Mouse (Mus musculus) forebrain, embryonic 11.5 days (tissue): ENCODE results near the gene Rpl10. TPM values are rescaled to one million over a fixed set of nuclear protein-coding genes. Genes with fewer than 3 reads are reported as not detected.

Source experiments
- ATAC-seq: fragments of 200-750 bp; cut with Nextera tagmentation; replicated peaks from 2 replicates; pipeline ENCODE4 v1.8.0; 2017; ENCODE audit warnings: moderate TSS enrichment; ENCODE audit not compliant: low FRiP score
- DNase-seq: peaks from one replicate; pipeline ENCODE4 v3.0.0-alpha.2; 2017; ENCODE audit warnings: low spot score
- H3K27ac ChIP-seq: fragments of 300-500 bp; sonication (generic); 2 replicates; pipeline ENCODE4 v1.5.1; 2014; ENCODE audit warnings: low read depth, low read length
- H3K27me3 ChIP-seq: fragments of 300-500 bp; sonication (generic); 2 replicates; pipeline ENCODE4 v1.6.1; 2014; ENCODE audit warnings: mild to moderate bottlenecking, low read length, mixed read lengths; ENCODE audit not compliant: control insufficient read depth, insufficient read depth
- H3K36me3 ChIP-seq: fragments of 300-500 bp; sonication (generic); 2 replicates; pipeline ENCODE4 v1.6.1; 2014; ENCODE audit warnings: mild to moderate bottlenecking, low read length, moderate library complexity, mixed read lengths; ENCODE audit not compliant: control insufficient read depth, insufficient read depth
- H3K4me1 ChIP-seq: fragments of 300-500 bp; sonication (generic); replicated peaks from 2 replicates; pipeline ENCODE4 v1.6.1; 2014; ENCODE audit warnings: low read length, mixed read lengths; ENCODE audit not compliant: control insufficient read depth, insufficient read depth
- H3K4me2 ChIP-seq: fragments of 300-500 bp; sonication (generic); 2 replicates; pipeline ENCODE4 v1.6.1; 2014; ENCODE audit warnings: low read depth, mild to moderate bottlenecking, low read length, moderate library complexity, mixed read lengths; ENCODE audit not compliant: severe bottlenecking
- H3K4me3 ChIP-seq: fragments of 300-500 bp; sonication (generic); 2 replicates; pipeline ENCODE4 v1.5.1; 2014; ENCODE audit warnings: low read depth, low read length
- H3K9ac ChIP-seq: fragments of 300-500 bp; sonication (generic); 2 replicates; pipeline ENCODE4 v1.6.1; 2014; ENCODE audit warnings: low read length
- H3K9me3 ChIP-seq: fragments of 300-500 bp; sonication (generic); 2 replicates; pipeline ENCODE4 v1.6.1; 2016; ENCODE audit warnings: low read length, mixed read lengths; ENCODE audit not compliant: control insufficient read depth
- WGBS: fragments of 180-500 bp; shearing (Covaris S2); extraction: QIAGEN DNeasy Blood & Tissue Kit; methylation state at CpG from one replicate; pipeline ENCODE4 v1.1.7; 2014; 5-methylcytosine and 5-hydroxymethylcytosine counted together
- polyA plus RNA-seq: library from polyadenylated mRNA; unstranded; fragments of >200 nt; fragmentation: Nextera tagmentation; extraction: Ambion mirVana; gene quantifications from 2 replicates; pipeline ENCODE4 v1.2.1, GENCODE M21; 2014

Rpl10 gene
- polyA plus RNA-seq, 1 experiment from 2014 or later: 677 TPM

DNA sequence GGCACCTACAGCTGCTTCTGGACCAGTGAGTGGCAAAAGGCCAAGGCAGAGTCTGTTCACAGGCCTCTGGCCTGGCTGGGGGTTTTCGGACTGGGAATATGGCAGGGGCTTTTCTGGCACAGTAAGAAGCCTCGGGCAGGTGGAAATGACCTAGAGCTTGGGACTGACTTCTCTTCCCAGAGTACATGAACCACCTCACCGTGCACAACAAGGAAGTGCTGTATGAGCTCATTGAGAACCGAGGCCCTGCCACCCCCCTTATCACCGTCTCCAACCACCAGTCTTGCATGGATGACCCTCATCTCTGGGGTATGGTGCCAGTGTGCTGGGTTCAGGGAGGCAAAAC is 12.5 kb downstream of the Rpl10 start:
- H3K4me2 ChIP-seq: peak overlapping the region; percentile 64
- no peaks in the 10 kb centered on the region for H3K36me3 ChIP-seq
- H3K4me1 ChIP-seq: peaks cover 4% of the 10 kb centered on the region; the same call in 1 of the 2 replicates
- no peaks in the 10 kb centered on the region for H3K9me3 ChIP-seq
- 45% methylated on average over 5 of the region's 5 CpGs for WGBS
- H3K27me3 ChIP-seq: no peaks in the 10 kb centered on the region
- peak overlapping the region; percentile 49 for H3K4me3 ChIP-seq
- peak overlapping the region; percentile 68 for H3K9ac ChIP-seq
- ATAC-seq: 0 out of 2 replicates have a peak, but pooled peaks have one; percentile 4
- H3K27ac ChIP-seq: no peak overlapping the region
- DNase-seq: no peak

DNA sequence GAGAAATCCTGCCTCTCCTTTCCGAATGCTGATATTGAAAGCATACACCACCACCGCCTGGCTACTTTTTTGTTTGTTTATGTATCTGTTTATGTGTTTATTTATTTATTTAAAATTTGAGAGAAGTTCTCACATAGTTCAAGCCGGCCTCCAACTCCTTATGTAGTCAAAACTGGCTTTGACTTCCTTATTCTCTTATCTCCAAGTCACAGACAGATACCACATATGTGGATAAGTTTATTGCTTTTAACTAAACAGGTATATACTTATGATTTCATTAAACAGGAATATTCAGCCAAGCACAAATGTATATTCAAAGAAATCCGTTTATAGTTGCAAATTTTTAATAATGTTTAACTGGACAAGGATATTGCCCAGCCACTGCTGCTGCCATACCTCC is 22.8 kb downstream of the Rpl10 start:
- no peaks in the 10 kb centered on the region for H3K9me3 ChIP-seq
- no peak for DNase-seq
- no peak overlapping the region for H3K9ac ChIP-seq
- no peaks in the 10 kb centered on the region for H3K27me3 ChIP-seq
- H3K27ac ChIP-seq: no peak overlapping the region
- no peak for ATAC-seq
- H3K4me2 ChIP-seq: no peak overlapping the region
- H3K4me1 ChIP-seq: 0 out of 2 replicates have a peak, but pooled peaks cover 2% of the 10 kb centered on the region
- WGBS: 80% methylated on average over 4 of the region's 4 CpGs
- no peak overlapping the region for H3K4me3 ChIP-seq
- no peaks in the 10 kb centered on the region; the same call in 1 of the 2 replicates for H3K36me3 ChIP-seq

DNA sequence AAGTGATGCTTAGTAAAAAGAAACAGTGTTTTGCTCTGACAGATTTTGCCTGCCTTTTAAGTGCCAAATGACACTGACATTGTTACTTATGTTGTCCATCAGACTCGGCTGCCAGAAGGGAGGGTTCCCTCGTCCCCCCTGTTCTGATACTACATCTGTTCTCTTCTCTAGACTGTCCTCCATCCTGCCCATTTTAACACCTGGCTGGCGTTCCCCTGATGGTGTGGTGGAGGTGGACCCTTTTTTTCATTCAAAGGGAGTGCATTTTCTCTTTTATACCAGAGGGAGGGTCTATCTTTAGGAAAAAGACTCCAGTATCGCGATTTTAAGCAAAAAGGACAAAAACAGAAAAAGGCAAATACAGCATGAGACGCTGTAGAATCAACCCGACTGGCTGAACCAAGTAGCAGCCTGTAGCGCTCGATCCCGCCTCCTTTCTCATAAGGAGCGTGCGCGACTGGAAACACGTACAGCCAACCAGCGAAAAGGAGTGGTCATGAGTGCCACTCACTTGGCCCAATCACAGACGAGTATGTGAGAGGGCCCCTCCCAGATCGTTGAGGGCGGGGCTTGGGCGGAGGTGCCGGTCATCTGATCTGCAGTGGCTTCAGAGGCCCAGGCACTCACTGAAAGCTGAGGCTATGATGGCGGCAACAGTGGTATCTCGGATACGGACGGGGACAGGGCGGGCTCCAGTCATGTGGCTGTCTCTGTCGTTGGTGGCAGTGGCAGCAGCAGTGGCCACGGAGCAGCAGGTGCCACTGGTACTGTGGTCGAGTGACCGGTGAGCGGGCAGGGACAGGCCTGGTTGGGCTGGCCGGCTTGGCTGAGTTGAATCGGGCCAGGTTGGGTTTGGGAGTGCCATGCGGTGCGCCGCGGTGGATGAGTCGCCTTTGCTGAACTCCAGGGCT is 26.2 kb downstream of the Rpl10 start, which contains the start of gene Atp6ap1:
TSS of gene Atp6ap1 (plus strand) at position 560 of the 911 bp plus-strand sequence.
- no peaks in the 10 kb centered on the region for H3K27me3 ChIP-seq

DNA sequence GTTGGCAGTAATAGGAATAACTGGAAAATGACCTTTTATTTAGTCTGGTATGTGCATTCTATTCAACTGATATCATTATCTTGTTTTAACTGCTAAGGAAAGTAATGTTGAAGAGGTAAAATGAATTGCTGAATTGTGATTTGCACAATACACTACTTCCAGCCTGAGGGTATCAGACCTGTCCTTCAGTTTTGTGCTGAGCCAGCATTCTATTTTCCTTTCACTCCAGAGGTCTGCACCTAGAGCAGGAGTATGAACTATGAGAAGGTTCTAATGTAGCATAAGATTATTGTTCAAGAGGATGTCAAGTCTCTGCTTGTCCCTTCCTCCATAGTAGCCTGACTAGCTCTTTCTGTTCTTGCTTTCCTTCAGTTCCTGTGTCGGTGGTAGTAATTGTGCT is 27.7 kb downstream of the Rpl10 start:
- Histone ChIP-seq H3K27ac (no peak overlapping the region), H3K4me3 (no peak overlapping the region), H3K4me1 (0 out of 2 replicates have a peak, but pooled peaks cover 2% of the 10 kb centered on the region), H3K36me3 (no peaks in the 10 kb centered on the region; the same call in 1 of the 2 replicates), H3K27me3 (no peaks in the 10 kb centered on the region), H3K9ac (no peak overlapping the region), H3K9me3 (no peaks in the 10 kb centered on the region), H3K4me2 (no peak overlapping the region)
- DNase-seq (no peak), ATAC-seq (no peak)
- 89% methylated on average over 1 of the region's 1 CpGs for WGBS

More for the DNA sequence above, 26.2 kb downstream of the Rpl10 start, which contains the start of gene Atp6ap1:
- Histone ChIP-seq H3K4me1 (0 out of 2 replicates have a peak, but pooled peaks cover 2% of the 10 kb centered on the region), H3K4me2 (peak within 1 kb of the TSS; percentile 62), H3K4me3 (peak within 1 kb of the TSS; percentile 64), H3K36me3 (no peaks in the 10 kb centered on the region; the same call in 1 of the 2 replicates), H3K27ac (no peak within 1 kb of the TSS), H3K9me3 (no peaks in the 10 kb centered on the region), H3K9ac (peak within 1 kb of the TSS; percentile 69)
- peak; percentile 99 for ATAC-seq
- peak; percentile 93 for DNase-seq
- 10% methylated on average over 37 of the region's 37 CpGs for WGBS

DNA sequence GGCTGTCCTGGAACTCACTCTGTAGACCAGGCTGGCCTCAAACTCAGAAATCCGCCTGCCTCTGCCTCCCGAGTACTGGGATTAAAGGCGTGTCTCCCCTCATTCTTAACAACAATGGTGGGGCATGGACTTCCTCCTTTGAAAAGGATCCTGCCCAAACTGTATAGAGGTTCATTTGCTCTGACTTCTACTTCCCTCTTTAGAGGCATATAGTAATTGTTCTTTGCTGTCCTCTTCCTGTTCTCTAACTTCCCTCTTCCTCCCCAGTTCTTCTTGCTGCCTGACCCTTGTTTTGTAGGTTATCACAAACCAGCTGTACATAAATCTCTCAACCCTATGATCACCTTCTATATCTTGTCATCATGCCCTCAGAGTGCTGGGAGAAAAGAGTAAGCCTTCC is 29.1 kb downstream of the Rpl10 start:
- 87% methylated on average over 3 of the region's 3 CpGs for WGBS
- H3K36me3 ChIP-seq: no peaks in the 10 kb centered on the region; the same call in 1 of the 2 replicates
- no peak for ATAC-seq

DNA sequence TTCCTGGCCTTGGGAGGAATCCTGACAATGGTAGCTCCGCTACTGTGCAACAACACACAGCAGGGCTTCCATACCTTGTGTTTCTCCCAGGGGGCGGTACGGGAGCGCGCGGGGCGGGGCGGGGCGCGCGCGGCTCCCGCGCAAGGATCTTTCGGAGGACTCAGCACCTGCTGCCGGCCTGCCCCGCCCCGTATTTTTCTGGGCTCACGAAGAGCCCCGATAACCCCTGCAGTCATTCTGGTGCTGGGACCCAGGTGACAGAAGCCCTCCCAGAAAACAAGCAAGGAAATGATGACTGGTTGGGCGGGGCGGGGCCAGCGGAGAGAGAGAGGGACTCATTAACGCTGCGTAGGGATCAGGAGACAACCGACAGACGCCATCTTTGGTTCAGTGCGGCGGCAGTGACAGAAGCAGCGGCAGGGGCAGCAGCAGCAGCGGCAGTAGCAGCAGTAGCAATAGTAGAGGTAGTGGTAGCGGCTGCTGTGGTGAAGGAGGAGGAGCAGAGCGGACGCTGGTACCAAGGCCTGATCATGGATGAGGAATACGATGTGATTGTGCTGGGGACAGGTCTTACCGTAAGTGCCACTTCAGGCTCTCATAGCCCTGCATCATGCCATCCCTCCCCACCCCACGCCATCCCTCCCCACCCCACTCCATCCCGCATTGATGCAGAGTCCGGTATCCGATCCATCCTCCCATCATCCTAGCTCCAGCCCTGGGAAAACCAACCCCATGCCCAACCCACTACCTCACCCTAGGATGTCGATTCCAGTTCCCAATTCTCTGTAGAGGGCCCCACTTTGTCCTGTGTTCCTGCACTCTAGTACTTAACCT is 34.5 kb downstream of the Rpl10 start, which contains the start of gene Gdi1:
TSS of gene Gdi1 (plus strand) at position 132 of the 834 bp plus-strand sequence.
- Histone ChIP-seq H3K9ac (peak within 1 kb of the TSS; percentile 72), H3K27me3 (no peaks in the 10 kb centered on the region), H3K4me3 (peak within 1 kb of the TSS; percentile 56), H3K9me3 (no peaks in the 10 kb centered on the region), H3K27ac (peak within 1 kb of the TSS; percentile 83), H3K4me2 (peak within 1 kb of the TSS; percentile 59), H3K4me1 (no peaks in the 10 kb centered on the region), H3K36me3 (peaks cover 8% of the 10 kb centered on the region)
- ATAC-seq (peak; percentile 83), DNase-seq (peak; percentile 87)
- 16% methylated on average over 38 of the region's 41 CpGs for WGBS

More for the DNA sequence above, 29.1 kb downstream of the Rpl10 start:
- H3K9me3 ChIP-seq: no peaks in the 10 kb centered on the region
- no peak overlapping the region for H3K27ac ChIP-seq
- H3K27me3 ChIP-seq: no peaks in the 10 kb centered on the region
- H3K4me2 ChIP-seq: no peak overlapping the region
- no peak overlapping the region for H3K9ac ChIP-seq
- H3K4me1 ChIP-seq: 0 out of 2 replicates have a peak, but pooled peaks cover 2% of the 10 kb centered on the region
- no peak for DNase-seq
- H3K4me3 ChIP-seq: no peak overlapping the region

DNA sequence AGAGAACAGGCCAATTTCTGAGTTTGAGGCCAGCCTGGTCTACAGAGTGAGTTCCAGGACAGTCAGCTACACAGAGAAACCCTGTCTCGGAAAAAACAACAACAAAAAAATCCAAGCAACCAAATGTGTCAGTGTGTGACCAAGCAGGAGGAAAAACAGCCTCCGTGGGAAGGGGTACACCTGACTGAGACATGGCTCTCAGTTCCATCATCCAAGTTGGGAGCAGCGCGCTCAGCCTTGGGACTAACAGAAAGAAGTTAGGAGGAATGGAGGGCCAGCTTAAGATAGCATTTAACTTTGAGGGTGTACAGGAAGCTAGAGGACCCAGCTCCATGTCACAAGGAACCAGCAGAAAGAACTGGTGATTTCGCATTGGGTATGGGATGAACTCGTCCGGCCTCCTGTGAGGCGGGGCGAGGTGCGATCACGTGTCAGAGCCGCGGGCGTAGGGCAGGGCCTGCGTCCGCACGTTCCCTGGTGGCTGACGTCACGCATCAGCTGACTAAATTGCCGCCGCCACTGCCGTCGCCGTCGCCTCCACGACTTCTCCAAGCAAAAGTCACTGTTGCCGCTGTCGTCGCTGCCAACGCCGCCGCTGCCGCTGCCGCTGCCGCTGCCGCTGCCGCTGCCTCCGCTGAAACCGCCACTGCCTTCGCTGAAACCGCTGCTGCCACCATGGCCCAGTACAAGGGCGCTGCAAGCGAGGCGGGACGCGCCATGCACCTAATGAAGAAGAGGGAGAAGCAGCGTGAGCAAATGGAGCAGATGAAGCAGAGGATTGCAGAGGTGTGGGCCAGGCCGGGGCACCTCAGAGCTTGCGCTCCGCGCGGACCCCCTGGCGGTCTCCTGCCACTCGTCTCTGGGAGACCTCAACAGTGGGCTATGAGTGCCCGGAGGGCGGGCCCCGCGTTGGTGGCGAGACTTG is 42.2 kb downstream of the Rpl10 start, which contains the start of gene Fam50a:
TSS of gene Fam50a (plus strand) at position 494 of the 925 bp plus-strand sequence.
- Histone ChIP-seq H3K27ac (peak within 1 kb of the TSS; percentile 27; the same call in 1 of the 2 replicates), H3K4me3 (peak within 1 kb of the TSS; percentile 50), H3K4me2 (peak within 1 kb of the TSS; percentile 71), H3K9ac (peak within 1 kb of the TSS; percentile 64), H3K9me3 (no peaks in the 10 kb centered on the region), H3K36me3 (peaks cover 9% of the 10 kb centered on the region), H3K4me1 (no peaks in the 10 kb centered on the region), H3K27me3 (no peaks in the 10 kb centered on the region)
- DNase-seq: peak; percentile 90
- ATAC-seq: peak; percentile 96
- WGBS: 26% methylated on average over 50 of the region's 59 CpGs
